Mouse (Mus musculus) heart, embryonic 13.5 days (tissue): ENCODE data around the gene Metap2. TPM values are rescaled to one million over a fixed set of nuclear protein-coding genes. Genes with fewer than 3 reads are reported as not detected.

ENCODE experiments used
- ATAC-seq: fragments of 200-750 bp; cut with Nextera tagmentation; 2 replicates; pipeline ENCODE4 v1.8.0; 2017; ENCODE audit warnings: moderate TSS enrichment; ENCODE audit not compliant: insufficient number of reproducible peaks, low FRiP score, low TSS enrichment; ENCODE audit errors: extremely low read depth
- H3K27ac ChIP-seq: fragments of 300-500 bp; sonication (generic); replicated peaks from 2 replicates; pipeline ENCODE4 v1.5.1; 2015; ENCODE audit warnings: moderate library complexity, mild to moderate bottlenecking, inconsistent platforms
- H3K27me3 ChIP-seq: fragments of 300-500 bp; sonication (generic); replicated peaks from 2 replicates; pipeline ENCODE4 v1.6.1; 2015; ENCODE audit warnings: mild to moderate bottlenecking, inconsistent platforms
- H3K36me3 ChIP-seq: fragments of 300-500 bp; sonication (generic); 2 replicates; pipeline ENCODE4 v1.6.1; 2015; ENCODE audit warnings: mild to moderate bottlenecking, inconsistent platforms
- H3K4me1 ChIP-seq: fragments of 300-500 bp; sonication (generic); 2 replicates; pipeline ENCODE4 v1.6.1; 2015; ENCODE audit warnings: inconsistent platforms
- H3K4me2 ChIP-seq: fragments of 300-500 bp; sonication (generic); 2 replicates; pipeline ENCODE4 v1.6.1; 2015; ENCODE audit warnings: inconsistent platforms, mild to moderate bottlenecking, moderate library complexity
- H3K4me3 ChIP-seq: fragments of 300-500 bp; sonication (generic); 2 replicates; pipeline ENCODE4 v1.5.1; 2015; ENCODE audit warnings: moderate library complexity, mild to moderate bottlenecking, inconsistent platforms
- H3K9ac ChIP-seq: fragments of 300-500 bp; sonication (generic); 2 replicates; pipeline ENCODE4 v1.6.1; 2015; ENCODE audit warnings: inconsistent platforms, mild to moderate bottlenecking, moderate library complexity
- H3K9me3 ChIP-seq: fragments of 300-500 bp; sonication (generic); 2 replicates; pipeline ENCODE4 v1.6.1; 2016; ENCODE audit warnings: inconsistent platforms
- WGBS: fragments of 180-500 bp; shearing (Covaris S2); methylation state at CpG from one replicate; pipeline ENCODE4 v1.1.7; 2015; ENCODE audit warnings: mixed read lengths; 5-methylcytosine and 5-hydroxymethylcytosine counted together
- polyA plus RNA-seq: library from polyadenylated mRNA; unstranded; fragments of >200 nt; fragmentation: Nextera tagmentation; extraction: Ambion mirVana; gene quantifications from 2 replicates; pipeline ENCODE4 v1.2.1, GENCODE M21; 2015

Metap2 gene
- polyA plus RNA-seq: 141 and 148 TPM in 2 replicates

GRCm38 (mm10) chr10:93897043-93897646 lies at the start of gene Metap2:
Gene Metap2, minus strand, starts transcription at chr10:93897093.
- WGBS: 64% methylated on average over 7 of the region's 7 CpGs
- Histone ChIP-seq H3K4me2 (no peak within 1 kb of the TSS), H3K4me1 (no peaks in the 10 kb centered on the region), H3K36me3 (no peaks in the 10 kb centered on the region), H3K9me3 (no peaks in the 10 kb centered on the region), H3K27ac (no peak within 1 kb of the TSS), H3K4me3 (no peak within 1 kb of the TSS), H3K27me3 (no peaks in the 10 kb centered on the region), H3K9ac (no peak within 1 kb of the TSS)
- ATAC-seq: no peak; the same call in 1 of the 2 replicates

- no peak for ATAC-seq
- H3K9ac ChIP-seq: no peak overlapping the region
- no peaks in the 10 kb centered on the region for H3K9me3 ChIP-seq
- no peaks in the 10 kb centered on the region for H3K27me3 ChIP-seq
- no peak overlapping the region for H3K27ac ChIP-seq
- no peak overlapping the region for H3K4me2 ChIP-seq
- 71% methylated on average over 9 of the region's 9 CpGs for WGBS
- H3K4me3 ChIP-seq: no peak overlapping the region
- H3K36me3 ChIP-seq: no peaks in the 10 kb centered on the region
- peaks cover 11% of the 10 kb centered on the region for H3K4me1 ChIP-seq
These were observed 49.1 kb upstream of the Metap2 start for GRCm38 (mm10) chr10:93945843-93946499.

- no peaks in the 10 kb centered on the region for H3K27me3 ChIP-seq
- no peak overlapping the region for H3K4me2 ChIP-seq
- H3K27ac ChIP-seq: no peak overlapping the region
- no peak overlapping the region for H3K4me3 ChIP-seq
- H3K4me1 ChIP-seq: peaks cover 15% of the 10 kb centered on the region
- no peak for ATAC-seq
- H3K9ac ChIP-seq: no peak overlapping the region
- no peaks in the 10 kb centered on the region for H3K36me3 ChIP-seq
- H3K9me3 ChIP-seq: no peaks in the 10 kb centered on the region
- WGBS: 25% methylated on average over 4 of the region's 4 CpGs
These were observed 48.5 kb upstream of the Metap2 start for GRCm38 (mm10) chr10:93945364-93945763.

GRCm38 (mm10) chr10:93944241-93944640 lies 47.3 kb upstream of the Metap2 start:
- no peak overlapping the region; the same call in 1 of the 2 replicates for H3K27ac ChIP-seq
- H3K27me3 ChIP-seq: no peaks in the 10 kb centered on the region
- ATAC-seq: no peak
- no peak overlapping the region for H3K4me2 ChIP-seq
- peaks cover 23% of the 10 kb centered on the region for H3K4me1 ChIP-seq
- WGBS: 48% methylated on average over 5 of the region's 5 CpGs
- no peak overlapping the region for H3K4me3 ChIP-seq
- H3K9me3 ChIP-seq: no peaks in the 10 kb centered on the region
- no peaks in the 10 kb centered on the region for H3K36me3 ChIP-seq
- H3K9ac ChIP-seq: no peak overlapping the region

- H3K27ac ChIP-seq: peak overlapping the region; percentile 20; the same call in 1 of the 2 replicates
- WGBS: 55% methylated on average over 5 of the region's 5 CpGs
- H3K4me3 ChIP-seq: no peak overlapping the region
- no peaks in the 10 kb centered on the region for H3K36me3 ChIP-seq
- H3K4me2 ChIP-seq: no peak overlapping the region; the same call in 1 of the 2 replicates
- no peaks in the 10 kb centered on the region for H3K9me3 ChIP-seq
- no peaks in the 10 kb centered on the region for H3K27me3 ChIP-seq
- H3K9ac ChIP-seq: no peak overlapping the region
- peaks cover 17% of the 10 kb centered on the region for H3K4me1 ChIP-seq
- no peak for ATAC-seq
These were observed 43.4 kb upstream of the Metap2 start for GRCm38 (mm10) chr10:93940279-93940678.

- Histone ChIP-seq H3K27me3 (no peaks in the 10 kb centered on the region), H3K9ac (no peak overlapping the region), H3K4me1 (peaks cover 16% of the 10 kb centered on the region), H3K9me3 (no peaks in the 10 kb centered on the region), H3K36me3 (no peaks in the 10 kb centered on the region), H3K4me3 (no peak overlapping the region), H3K27ac (no peak overlapping the region), H3K4me2 (no peak overlapping the region)
- 84% methylated on average over 8 of the region's 8 CpGs for WGBS
- ATAC-seq: no peak
These were observed 42.8 kb upstream of the Metap2 start for GRCm38 (mm10) chr10:93939676-93940075.

GRCm38 (mm10) chr10:93938844-93939271 lies 42.0 kb upstream of the Metap2 start:
- no peak overlapping the region for H3K27ac ChIP-seq
- H3K4me2 ChIP-seq: no peak overlapping the region
- WGBS: 88% methylated on average over 20 of the region's 20 CpGs
- H3K27me3 ChIP-seq: no peaks in the 10 kb centered on the region
- H3K9me3 ChIP-seq: no peaks in the 10 kb centered on the region
- no peaks in the 10 kb centered on the region for H3K36me3 ChIP-seq
- no peak for ATAC-seq
- peaks cover 16% of the 10 kb centered on the region for H3K4me1 ChIP-seq
- H3K4me3 ChIP-seq: no peak overlapping the region
- no peak overlapping the region for H3K9ac ChIP-seq

GRCm38 (mm10) chr10:93933980-93934379 lies 37.1 kb upstream of the Metap2 start:
- Histone ChIP-seq H3K9me3 (no peaks in the 10 kb centered on the region), H3K36me3 (no peaks in the 10 kb centered on the region), H3K4me3 (no peak overlapping the region), H3K27me3 (no peaks in the 10 kb centered on the region), H3K9ac (no peak overlapping the region), H3K4me1 (peaks cover 26% of the 10 kb centered on the region), H3K4me2 (no peak overlapping the region), H3K27ac (peak overlapping the region; percentile 28)
- 28% methylated on average over 9 of the region's 9 CpGs for WGBS
- ATAC-seq: no peak

GRCm38 (mm10) chr10:93932861-93933260 lies 36.0 kb upstream of the Metap2 start:
- 0 out of 2 replicates have a peak overlapping the region, but pooled peaks have one; percentile 1 for H3K27ac ChIP-seq
- WGBS: 31% methylated on average over 5 of the region's 5 CpGs

GRCm38 (mm10) chr10:93932020-93932419 lies 35.1 kb upstream of the Metap2 start:
- H3K9ac ChIP-seq: no peak overlapping the region
- no peak for ATAC-seq
- 0 out of 2 replicates have a peak, but pooled peaks cover 1% of the 10 kb centered on the region for H3K9me3 ChIP-seq
- H3K27ac ChIP-seq: 0 out of 2 replicates have a peak overlapping the region, but pooled peaks have one; percentile 1
- WGBS: 43% methylated on average over 5 of the region's 5 CpGs
- H3K4me1 ChIP-seq: peaks cover 26% of the 10 kb centered on the region
- no peak overlapping the region for H3K4me2 ChIP-seq
- no peak overlapping the region for H3K4me3 ChIP-seq
- H3K27me3 ChIP-seq: no peaks in the 10 kb centered on the region
- H3K36me3 ChIP-seq: no peaks in the 10 kb centered on the region

More at GRCm38 (mm10) chr10:93932861-93933260, 36.0 kb upstream of the Metap2 start:
- Histone ChIP-seq H3K4me3 (no peak overlapping the region), H3K36me3 (no peaks in the 10 kb centered on the region), H3K9me3 (no peaks in the 10 kb centered on the region), H3K9ac (peak overlapping the region; percentile 52), H3K4me2 (peak overlapping the region; percentile 27), H3K27me3 (no peaks in the 10 kb centered on the region), H3K4me1 (peaks cover 26% of the 10 kb centered on the region)
- no peak for ATAC-seq

- Histone ChIP-seq H3K27me3 (no peaks in the 10 kb centered on the region), H3K9ac (no peak overlapping the region), H3K27ac (0 out of 2 replicates have a peak overlapping the region, but pooled peaks have one; percentile 9), H3K9me3 (0 out of 2 replicates have a peak, but pooled peaks cover 4% of the 10 kb centered on the region), H3K4me1 (peaks cover 26% of the 10 kb centered on the region), H3K36me3 (no peaks in the 10 kb centered on the region), H3K4me2 (no peak overlapping the region), H3K4me3 (no peak overlapping the region)
- WGBS: 54% methylated on average over 9 of the region's 9 CpGs
- ATAC-seq: no peak
These were observed 34.5 kb upstream of the Metap2 start for GRCm38 (mm10) chr10:93931431-93931830.
